Mouse (Mus musculus): ENCODE data around the gene Sugp2.

DNA sequence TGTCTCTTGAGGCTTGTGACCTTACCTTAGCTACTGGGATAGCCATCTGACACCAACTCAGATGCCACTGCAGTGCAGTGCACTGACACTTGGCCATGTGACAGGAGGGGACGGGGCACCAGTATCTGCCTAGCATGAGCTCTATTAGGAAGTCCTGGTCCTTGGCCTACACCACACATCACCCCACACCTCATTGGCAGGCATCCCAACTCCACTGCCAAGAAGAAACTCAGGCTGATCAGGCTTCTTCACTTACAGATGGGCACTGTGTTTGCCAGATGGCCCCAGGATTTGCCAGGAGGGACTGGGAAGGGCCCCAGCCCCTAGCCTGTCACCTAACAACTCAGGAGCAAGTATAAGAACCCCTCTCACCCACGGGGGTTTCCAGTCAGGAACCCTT, 79.4 kb downstream of the Sugp2 start:
- TF ChIP-seq CTCF (IDR thresholded peaks at IDR 0.05) = no peak
- TF ChIP-seq EP300 (IDR thresholded peaks at IDR 0.05) = no peak
